Mouse (Mus musculus): ENCODE measurements at regions not wholly inside any gene's neighbourhood (a gene's known extent, or its start where the extent isn't known, plus 50 kb on each side); places are given as distances from the start of the nearest gene placed in this dataset.

- Histone ChIP-seq H3K27ac (ENCODE audit: control insufficient read depth, low read depth, low read length) (no peak overlapping the region), H3K9me3 (replicated peaks; ENCODE audit: insufficient read depth, low read length) (no peaks in the 10 kb centered on the region), H3K4me3 (ENCODE audit: control insufficient read depth in 1 of 2, insufficient read depth in 1 of 2, low read depth in 2 of 2, low read length in 2 of 2) (no peak overlapping the region), H3K36me3 (ENCODE audit: control insufficient read depth in 1 of 2, insufficient read depth in 2 of 2, low read length in 2 of 2) (no peaks in the 10 kb centered on the region), H3K9ac (ENCODE audit: control insufficient read depth, low read depth, low read length, poor library complexity, severe bottlenecking) (no peak overlapping the region), H3K27me3 (ENCODE audit: control insufficient read depth in 1 of 2, insufficient read depth in 2 of 2, low read length in 2 of 2) (no peaks in the 10 kb centered on the region; a peak in 2 of 4 replicates), H3K4me1 (ENCODE audit: control insufficient read depth in 1 of 2, insufficient read depth in 2 of 2, low read length in 2 of 2) (no peaks in the 10 kb centered on the region), H3K79me2 (ENCODE audit: control insufficient read depth, insufficient read depth, low read length, poor library complexity) (no peaks in the 10 kb centered on the region)
- TF ChIP-seq ZNF384 (IDR thresholded peaks at IDR 0.05; ENCODE audit: low read depth, low read length) (no peak), NRF1 (IDR thresholded peaks at IDR 0.05; ENCODE audit: insufficient read depth, low read depth, low read length, poor library complexity, severe bottlenecking) (no peak), CHD1 (IDR thresholded peaks at IDR 0.05; ENCODE audit: low read depth, low read length) (no peak), ZMIZ1 (IDR thresholded peaks at IDR 0.05; ENCODE audit: low read depth, low read length) (no peak), MYC (IDR thresholded peaks at IDR 0.05; ENCODE audit: low read depth, low read length) (no peak)
- no peak for DNase-seq (ENCODE audit: low read depth, low spot score)
Measured at GRCm38 (mm10) chr1:161688946-161689345, 99.3 kb downstream of the Fasl start.

GRCm38 (mm10) chr1:161687548-161687947 lies 100.7 kb downstream of the Fasl start:
- Histone ChIP-seq H3K27me3 (ENCODE audit: control insufficient read depth in 1 of 2, insufficient read depth in 2 of 2, low read length in 2 of 2) (no peaks in the 10 kb centered on the region; a peak in 2 of 4 replicates), H3K27ac (ENCODE audit: control insufficient read depth, low read depth, low read length) (no peak overlapping the region), H3K79me2 (ENCODE audit: control insufficient read depth, insufficient read depth, low read length, poor library complexity) (no peaks in the 10 kb centered on the region), H3K9me3 (replicated peaks; ENCODE audit: insufficient read depth, low read length) (no peaks in the 10 kb centered on the region), H3K9ac (ENCODE audit: control insufficient read depth, low read depth, low read length, poor library complexity, severe bottlenecking) (no peak overlapping the region), H3K4me3 (ENCODE audit: control insufficient read depth in 1 of 2, insufficient read depth in 1 of 2, low read depth in 2 of 2, low read length in 2 of 2) (no peak overlapping the region), H3K36me3 (ENCODE audit: control insufficient read depth in 1 of 2, insufficient read depth in 2 of 2, low read length in 2 of 2) (no peaks in the 10 kb centered on the region), H3K4me1 (ENCODE audit: control insufficient read depth in 1 of 2, insufficient read depth in 2 of 2, low read length in 2 of 2) (no peaks in the 10 kb centered on the region)
- TF ChIP-seq CHD1 (IDR thresholded peaks at IDR 0.05; ENCODE audit: low read depth, low read length) = no peak
- no peak for TF ChIP-seq TCF12 (IDR thresholded peaks at IDR 0.05; ENCODE audit: low read depth, low read length)
- TF ChIP-seq SMC3 (IDR thresholded peaks at IDR 0.05; ENCODE audit: low read depth, low read length) = peak; percentile 72
- TF ChIP-seq MAX (IDR thresholded peaks at IDR 0.05; ENCODE audit: low read length) = peak; percentile 83
- TF ChIP-seq ZKSCAN1 (IDR thresholded peaks at IDR 0.05; ENCODE audit: low read depth, low read length) = no peak
- peak; percentile 73 for TF ChIP-seq RAD21 (IDR thresholded peaks at IDR 0.05; ENCODE audit: low read depth, low read length)
- TF ChIP-seq MAZ (IDR thresholded peaks at IDR 0.05; ENCODE audit: low read depth, low read length) = no peak
- TF ChIP-seq MYB (IDR thresholded peaks at IDR 0.05; ENCODE audit: low read depth, low read length) = no peak
- no peak for TF ChIP-seq POLR2AphosphoS5 (IDR thresholded peaks at IDR 0.05; ENCODE audit: borderline replicate concordance, low read depth, low read length)
- no peak for TF ChIP-seq KAT2A (conservative IDR thresholded peaks at IDR 0.05; ENCODE audit: low read depth, low read length)
- TF ChIP-seq CTCF (IDR thresholded peaks at IDR 0.05 in 2 of 3, conservative IDR thresholded peaks at IDR 0.05 in 1 of 3; ENCODE audit: control insufficient read depth in 1 of 3, insufficient read depth in 1 of 3, low read depth in 2 of 3, low read length in 3 of 3, poor library complexity in 1 of 3, severe bottlenecking in 1 of 3) = peak; percentile 57 to 83 (median 72)
- no peak for TF ChIP-seq HCFC1 (IDR thresholded peaks at IDR 0.05; ENCODE audit: low read depth, low read length)
- peak; percentile 37; the same call in 1 of the 2 replicates for TF ChIP-seq ZC3H11A (IDR thresholded peaks at IDR 0.05; ENCODE audit: low read depth, low read length)
- no peak for TF ChIP-seq TBP (IDR thresholded peaks at IDR 0.05; ENCODE audit: low read depth, low read length)
- no peak for TF ChIP-seq ZNF384 (IDR thresholded peaks at IDR 0.05; ENCODE audit: low read depth, low read length)
- peak; percentile 48 for DNase-seq (ENCODE audit: low read depth, low spot score)

Data from MEL (cell line).